Mouse (Mus musculus) forebrain, embryonic 13.5 days (tissue): ENCODE results near the gene Actr5. TPM values are rescaled to one million over a fixed set of nuclear protein-coding genes. Genes with fewer than 3 reads are reported as not detected.

Source experiments
- ATAC-seq: fragments of 200-750 bp; cut with Nextera tagmentation; 2 replicates; pipeline ENCODE4 v1.8.0; 2017
- H3K27ac ChIP-seq: fragments of 300-500 bp; sonication (generic); 2 replicates; pipeline ENCODE4 v1.5.1; 2015; ENCODE audit warnings: inconsistent platforms, mild to moderate bottlenecking, moderate library complexity
- H3K27me3 ChIP-seq: fragments of 300-500 bp; sonication (generic); 2 replicates; pipeline ENCODE4 v1.6.1; 2015; ENCODE audit warnings: mild to moderate bottlenecking, inconsistent platforms
- H3K36me3 ChIP-seq: fragments of 300-500 bp; sonication (generic); 2 replicates; pipeline ENCODE4 v1.6.1; 2015; ENCODE audit warnings: mild to moderate bottlenecking, inconsistent platforms; ENCODE audit not compliant: poor library complexity, severe bottlenecking
- H3K4me1 ChIP-seq: fragments of 300-500 bp; sonication (generic); 2 replicates; pipeline ENCODE4 v1.6.1; 2015; ENCODE audit warnings: inconsistent platforms
- H3K4me2 ChIP-seq: fragments of 300-500 bp; sonication (generic); 2 replicates; pipeline ENCODE4 v1.6.1; 2015; ENCODE audit warnings: inconsistent platforms, mild to moderate bottlenecking, moderate library complexity
- H3K4me3 ChIP-seq: fragments of 300-500 bp; sonication (generic); 2 replicates; pipeline ENCODE4 v1.5.1; 2015; ENCODE audit warnings: mild to moderate bottlenecking, inconsistent platforms
- H3K9ac ChIP-seq: fragments of 300-500 bp; sonication (generic); 2 replicates; pipeline ENCODE4 v1.6.1; 2015; ENCODE audit warnings: mild to moderate bottlenecking, inconsistent platforms
- H3K9me3 ChIP-seq: fragments of 300-500 bp; sonication (generic); replicated peaks from 2 replicates; pipeline ENCODE4 v1.6.1; 2016; ENCODE audit warnings: inconsistent platforms
- WGBS: fragments of 180-500 bp; shearing (Covaris S2); methylation state at CpG from one replicate; pipeline ENCODE4 v1.1.7; 2015; 5-methylcytosine and 5-hydroxymethylcytosine counted together
- polyA plus RNA-seq: library from polyadenylated mRNA; unstranded; fragments of >200 nt; fragmentation: Nextera tagmentation; extraction: Ambion mirVana; gene quantifications from 2 replicates; pipeline ENCODE4 v1.2.1, GENCODE M21; 2015

Gene Actr5
- polyA plus RNA-seq, 1 experiment from 2014 or later, result 14.1 TPM

GRCm38 (mm10) chr2:158652985-158653384, 28.3 kb downstream of the Actr5 start:
- 5% methylated on average over 4 of the region's 4 CpGs for WGBS
- Histone ChIP-seq H3K9ac (no peak overlapping the region), H3K27ac (no peak overlapping the region), H3K9me3 (no peaks in the 10 kb centered on the region), H3K4me3 (no peak overlapping the region), H3K27me3 (0 out of 2 replicates have a peak, but pooled peaks cover 5% of the 10 kb centered on the region), H3K36me3 (no peaks in the 10 kb centered on the region), H3K4me1 (no peaks in the 10 kb centered on the region), H3K4me2 (no peak overlapping the region)
- ATAC-seq, result peak; percentile 63

- Histone ChIP-seq H3K27me3 (0 out of 2 replicates have a peak, but pooled peaks cover 5% of the 10 kb centered on the region), H3K4me1 (no peaks in the 10 kb centered on the region), H3K36me3 (no peaks in the 10 kb centered on the region), H3K4me2 (no peak overlapping the region), H3K4me3 (no peak overlapping the region), H3K9ac (no peak overlapping the region), H3K27ac (no peak overlapping the region), H3K9me3 (no peaks in the 10 kb centered on the region)
- WGBS, result 87% methylated on average over 9 of the region's 9 CpGs
- no peak for ATAC-seq
These were observed 30.0 kb downstream of the Actr5 start for GRCm38 (mm10) chr2:158654717-158655116.

GRCm38 (mm10) chr2:158655806-158656205, 31.1 kb downstream of the Actr5 start:
- Histone ChIP-seq H3K27ac (no peak overlapping the region), H3K4me1 (no peaks in the 10 kb centered on the region), H3K4me3 (no peak overlapping the region), H3K9me3 (no peaks in the 10 kb centered on the region), H3K9ac (no peak overlapping the region), H3K4me2 (no peak overlapping the region), H3K27me3 (0 out of 2 replicates have a peak, but pooled peaks cover 5% of the 10 kb centered on the region), H3K36me3 (no peaks in the 10 kb centered on the region)
- no peak for ATAC-seq
- 79% methylated on average over 4 of the region's 4 CpGs for WGBS

GRCm38 (mm10) chr2:158658822-158659221, 34.1 kb downstream of the Actr5 start:
- Histone ChIP-seq H3K27ac (no peak overlapping the region), H3K4me1 (no peaks in the 10 kb centered on the region), H3K27me3 (0 out of 2 replicates have a peak, but pooled peaks cover 5% of the 10 kb centered on the region), H3K4me3 (no peak overlapping the region), H3K9ac (no peak overlapping the region), H3K4me2 (no peak overlapping the region), H3K9me3 (no peaks in the 10 kb centered on the region), H3K36me3 (no peaks in the 10 kb centered on the region)
- no peak for ATAC-seq
- WGBS, result 55% methylated on average over 6 of the region's 6 CpGs

- WGBS, result 71% methylated on average over 3 of the region's 3 CpGs
These were observed 34.7 kb downstream of the Actr5 start for GRCm38 (mm10) chr2:158659346-158659745.

GRCm38 (mm10) chr2:158665098-158665497, 40.4 kb downstream of the Actr5 start, which contains the start of gene Ppp1r16b:
Gene Ppp1r16b, plus strand, starts transcription at chr2:158665398.
- peaks cover 45% of the 10 kb centered on the region for H3K27me3 ChIP-seq
- H3K27ac ChIP-seq, result no peak within 1 kb of the TSS
- no peak within 1 kb of the TSS for H3K9ac ChIP-seq
- ATAC-seq, result no peak
- 72% methylated on average over 4 of the region's 4 CpGs for WGBS
- no peak within 1 kb of the TSS for H3K4me2 ChIP-seq
- no peaks in the 10 kb centered on the region for H3K36me3 ChIP-seq
- peaks cover 26% of the 10 kb centered on the region for H3K4me1 ChIP-seq
- no peaks in the 10 kb centered on the region for H3K9me3 ChIP-seq
- no peak within 1 kb of the TSS for H3K4me3 ChIP-seq

More at GRCm38 (mm10) chr2:158659346-158659745, 34.7 kb downstream of the Actr5 start:
- no peak overlapping the region for H3K27ac ChIP-seq
- no peak overlapping the region for H3K4me2 ChIP-seq
- no peak overlapping the region for H3K9ac ChIP-seq
- H3K36me3 ChIP-seq, result no peaks in the 10 kb centered on the region
- H3K4me1 ChIP-seq, result no peaks in the 10 kb centered on the region
- H3K27me3 ChIP-seq, result 0 out of 2 replicates have a peak, but pooled peaks cover 5% of the 10 kb centered on the region
- no peaks in the 10 kb centered on the region for H3K9me3 ChIP-seq
- no peak overlapping the region for H3K4me3 ChIP-seq
- no peak for ATAC-seq

GRCm38 (mm10) chr2:158666071-158666800, 41.5 kb downstream of the Actr5 start:
- Histone ChIP-seq H3K4me3 (no peak overlapping the region), H3K4me1 (peaks cover 26% of the 10 kb centered on the region), H3K9ac (no peak overlapping the region), H3K9me3 (no peaks in the 10 kb centered on the region), H3K36me3 (no peaks in the 10 kb centered on the region), H3K27ac (no peak overlapping the region; the same call in 1 of the 2 replicates), H3K27me3 (peaks cover 53% of the 10 kb centered on the region), H3K4me2 (peak overlapping the region; percentile 99; the same call in 1 of the 2 replicates)
- 31% methylated on average over 13 of the region's 13 CpGs for WGBS
- no peak for ATAC-seq

- Histone ChIP-seq H3K9ac (peak overlapping the region; percentile 78), H3K27me3 (peaks cover 53% of the 10 kb centered on the region), H3K4me1 (peaks cover 26% of the 10 kb centered on the region), H3K36me3 (no peaks in the 10 kb centered on the region), H3K4me2 (peak overlapping the region; percentile 99), H3K27ac (peak overlapping the region; percentile 65), H3K9me3 (no peaks in the 10 kb centered on the region), H3K4me3 (peak overlapping the region; percentile 62)
- ATAC-seq, result peak; percentile 88
- WGBS, result under 1% methylated on average over 46 of the region's 47 CpGs
These were observed 42.5 kb downstream of the Actr5 start for GRCm38 (mm10) chr2:158667022-158667670.

- WGBS, result 0% methylated on average over 54 of the region's 54 CpGs
- H3K4me3 ChIP-seq, result peak overlapping the region; percentile 62
- H3K4me1 ChIP-seq, result peaks cover 31% of the 10 kb centered on the region
- H3K9me3 ChIP-seq, result no peaks in the 10 kb centered on the region
- H3K9ac ChIP-seq, result peak overlapping the region; percentile 78
- H3K36me3 ChIP-seq, result no peaks in the 10 kb centered on the region
- peak overlapping the region; percentile 65; the same call in 1 of the 2 replicates for H3K27ac ChIP-seq
- peak; percentile 50 for ATAC-seq
- H3K4me2 ChIP-seq, result peak overlapping the region; percentile 99
- H3K27me3 ChIP-seq, result peaks cover 53% of the 10 kb centered on the region
These were observed 43.2 kb downstream of the Actr5 start for GRCm38 (mm10) chr2:158667671-158668432.

- Histone ChIP-seq H3K9ac (peak overlapping the region; percentile 78), H3K4me1 (peaks cover 38% of the 10 kb centered on the region), H3K4me2 (peak overlapping the region; percentile 99), H3K27ac (peak overlapping the region; percentile 65; the same call in 1 of the 2 replicates), H3K9me3 (no peaks in the 10 kb centered on the region), H3K27me3 (peaks cover 53% of the 10 kb centered on the region), H3K36me3 (no peaks in the 10 kb centered on the region), H3K4me3 (peak overlapping the region; percentile 62)
- no peak for ATAC-seq
- 7% methylated on average over 23 of the region's 23 CpGs for WGBS
These were observed 43.8 kb downstream of the Actr5 start for GRCm38 (mm10) chr2:158668433-158669010.
